Mouse (Mus musculus) lung, embryonic 16.5 days (tissue): ENCODE results near the gene Cabcoco1. TPM values are rescaled to one million over a fixed set of nuclear protein-coding genes. Genes with fewer than 3 reads are reported as not detected.

Experiments used
- ATAC-seq: fragments of 200-750 bp; cut with Nextera tagmentation; 2 replicates; pipeline ENCODE4 v1.8.0; 2017; ENCODE audit warnings: low read depth, mild to moderate bottlenecking, moderate library complexity
- H3K27ac ChIP-seq: fragments of 300-500 bp; sonication (generic); 2 replicates; pipeline ENCODE4 v1.5.1; 2014; ENCODE audit warnings: mild to moderate bottlenecking, control low read depth, low read length
- H3K27me3 ChIP-seq: fragments of 300-500 bp; sonication (generic); 2 replicates; pipeline ENCODE4 v1.6.1; 2014; ENCODE audit warnings: low read depth, low read length, mixed read lengths; ENCODE audit not compliant: control insufficient read depth, insufficient read depth
- H3K36me3 ChIP-seq: fragments of 300-500 bp; sonication (generic); 2 replicates; pipeline ENCODE4 v1.6.1; 2014; ENCODE audit warnings: low read length; ENCODE audit not compliant: control insufficient read depth, insufficient read depth
- H3K4me1 ChIP-seq: fragments of 300-500 bp; sonication (generic); replicated peaks from 2 replicates; pipeline ENCODE4 v1.6.1; 2014; ENCODE audit warnings: low read length, mixed read lengths; ENCODE audit not compliant: control insufficient read depth, insufficient read depth
- H3K4me2 ChIP-seq: fragments of 300-500 bp; sonication (generic); 2 replicates; pipeline ENCODE4 v1.6.1; 2014; ENCODE audit warnings: low read depth, low read length, control low read depth
- H3K4me3 ChIP-seq: fragments of 300-500 bp; sonication (generic); 2 replicates; pipeline ENCODE4 v1.5.1; 2014; ENCODE audit warnings: mild to moderate bottlenecking, low read length, control low read depth
- H3K9ac ChIP-seq: fragments of 300-500 bp; sonication (generic); 2 replicates; pipeline ENCODE4 v1.6.1; 2014; ENCODE audit warnings: low read length, control low read depth
- H3K9me3 ChIP-seq: fragments of 300-500 bp; sonication (generic); 2 replicates; pipeline ENCODE4 v1.6.1; 2016; ENCODE audit warnings: low read length; ENCODE audit not compliant: control insufficient read depth
- WGBS: fragments of 180-500 bp; shearing (Covaris S2); extraction: QIAGEN DNeasy Blood & Tissue Kit; methylation state at CpG from one replicate; pipeline ENCODE4 v1.1.7; 2014; 5-methylcytosine and 5-hydroxymethylcytosine counted together
- polyA plus RNA-seq: library from polyadenylated mRNA; unstranded; fragments of >200 nt; fragmentation: Nextera tagmentation; extraction: Ambion mirVana; gene quantifications from 2 replicates; pipeline ENCODE4 v1.2.1, GENCODE M21; 2015

The Cabcoco1 gene
- polyA plus RNA-seq, 1 experiment from 2014 or later = 11.0 TPM

- no peaks in the 10 kb centered on the region for H3K36me3 ChIP-seq
- no peaks in the 10 kb centered on the region for H3K27me3 ChIP-seq
- no peak for ATAC-seq
- H3K9me3 ChIP-seq = no peaks in the 10 kb centered on the region
- no peak overlapping the region for H3K4me3 ChIP-seq
- H3K4me1 ChIP-seq = no peaks in the 10 kb centered on the region
- H3K9ac ChIP-seq = no peak overlapping the region
- no peak overlapping the region for H3K27ac ChIP-seq
- H3K4me2 ChIP-seq = no peak overlapping the region
- WGBS = 78% methylated on average over 4 of the region's 4 CpGs
Measured at GRCm38 (mm10) chr10:68388802-68389201, 152.9 kb downstream of the Cabcoco1 start.

DNA sequence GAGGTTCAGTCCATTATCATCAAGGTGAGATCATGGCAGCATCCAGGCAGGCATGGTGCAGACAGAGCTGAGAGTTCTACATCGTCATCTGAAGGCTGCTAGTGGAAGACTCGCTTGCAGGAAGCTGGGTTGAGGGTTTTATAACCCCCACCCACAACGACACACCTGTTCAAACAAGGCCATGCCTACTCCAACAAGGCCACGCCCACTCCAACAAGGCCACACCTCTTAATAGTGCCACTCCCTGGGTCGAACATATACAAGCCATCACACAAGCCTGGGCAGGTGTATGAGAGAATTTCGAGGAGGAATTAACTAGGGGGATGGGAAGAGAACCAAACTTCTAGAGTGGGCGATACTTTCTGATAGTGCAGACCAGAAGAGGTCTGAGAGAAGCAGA, 153.6 kb downstream of the Cabcoco1 start:
- Histone ChIP-seq H3K4me2 (no peak overlapping the region), H3K36me3 (no peaks in the 10 kb centered on the region), H3K27ac (no peak overlapping the region), H3K27me3 (no peaks in the 10 kb centered on the region), H3K9ac (no peak overlapping the region), H3K9me3 (no peaks in the 10 kb centered on the region), H3K4me3 (no peak overlapping the region), H3K4me1 (no peaks in the 10 kb centered on the region)
- ATAC-seq = no peak
- WGBS = 59% methylated on average over 7 of the region's 7 CpGs

Other genes starting within 250 kb of the Cabcoco1 start
- 7.3 and 8.1 TPM in 2 replicates for gene Tmem26, start 181.8 kb upstream of the Cabcoco1 start, polyA plus RNA-seq